Mouse (Mus musculus): ENCODE data around the gene Olfr1170. TPM values are rescaled to one million over a fixed set of nuclear protein-coding genes. Genes with fewer than 3 reads are reported as not detected.

The Olfr1170 gene
- not detected for polyA plus RNA-seq (2012; fragmentation: generic; extraction: Trizol)

GRCm38 (mm10) chr2:88228234-88228633, at the start of gene Olfr1170:
Olfr1170 (minus strand) TSS chr2:88228334.
- Histone ChIP-seq H3K79me2 (ENCODE audit: control insufficient read depth, insufficient read depth) (no peaks in the 10 kb centered on the region), H3K4me3 (no peak within 1 kb of the TSS), H3K27me3 (ENCODE audit: control insufficient read depth, insufficient read depth, insufficient read length) (no peaks in the 10 kb centered on the region), H3ac (ENCODE audit: control insufficient read depth, insufficient read length) (no peak within 1 kb of the TSS), H3K4me2 (ENCODE audit: low read depth) (no peak within 1 kb of the TSS), H3K36me3 (ENCODE audit: control insufficient read depth, insufficient read depth) (no peaks in the 10 kb centered on the region)
- TF ChIP-seq MAX (IDR thresholded peaks at IDR 0.05; ENCODE audit: low read depth) (no peak), CEBPB (IDR thresholded peaks at IDR 0.05; ENCODE audit: insufficient read depth, poor library complexity, severe bottlenecking) (no peak), SRF (IDR thresholded peaks at IDR 0.05; ENCODE audit: control insufficient read depth, insufficient read length, low read depth) (no peak), USF1 (IDR thresholded peaks at IDR 0.05; ENCODE audit: low read depth) (no peak), TCF12 (IDR thresholded peaks at IDR 0.05; ENCODE audit: insufficient read depth, poor library complexity, severe bottlenecking) (no peak), REST (IDR thresholded peaks at IDR 0.05; ENCODE audit: insufficient read depth, insufficient read length) (no peak), MYOD1 (IDR thresholded peaks at IDR 0.05; ENCODE audit: control insufficient read depth in 1 of 3, insufficient read length in 2 of 3, low read depth in 2 of 3) (no peak), POLR2A (IDR thresholded peaks at IDR 0.05; ENCODE audit: insufficient read length, low read depth) (no peak), E2F4 (IDR thresholded peaks at IDR 0.05; ENCODE audit: insufficient read depth) (no peak), TCF3 (IDR thresholded peaks at IDR 0.05; ENCODE audit: insufficient read length, low read depth) (no peak), MYOG (IDR thresholded peaks at IDR 0.05; ENCODE audit: control insufficient read depth in 1 of 3, insufficient read depth in 1 of 3, insufficient read length in 2 of 3, low read depth in 2 of 3) (no peak), POLR2AphosphoS2 (IDR thresholded peaks at IDR 0.05; ENCODE audit: insufficient read length, low read depth) (no peak)

GRCm38 (mm10) chr2:88220784-88221183, 7.3 kb downstream of the Olfr1170 start:
- Histone ChIP-seq H3K27me3 (ENCODE audit: control insufficient read depth, insufficient read depth, insufficient read length) (no peaks in the 10 kb centered on the region), H3K4me3 (no peak overlapping the region), H3K36me3 (ENCODE audit: control insufficient read depth, insufficient read depth) (no peaks in the 10 kb centered on the region), H3K4me2 (ENCODE audit: low read depth) (no peak overlapping the region), H3K79me2 (ENCODE audit: control insufficient read depth, insufficient read depth) (no peaks in the 10 kb centered on the region), H3ac (ENCODE audit: control insufficient read depth, insufficient read length) (no peak overlapping the region)
- TF ChIP-seq MYOG (IDR thresholded peaks at IDR 0.05; ENCODE audit: control insufficient read depth in 1 of 3, insufficient read depth in 1 of 3, insufficient read length in 2 of 3, low read depth in 2 of 3) (no peak), POLR2A (IDR thresholded peaks at IDR 0.05; ENCODE audit: insufficient read length, low read depth) (no peak), CEBPB (IDR thresholded peaks at IDR 0.05; ENCODE audit: insufficient read depth, poor library complexity, severe bottlenecking) (no peak), SRF (IDR thresholded peaks at IDR 0.05; ENCODE audit: control insufficient read depth, insufficient read length, low read depth) (no peak), USF1 (IDR thresholded peaks at IDR 0.05; ENCODE audit: low read depth) (no peak), POLR2AphosphoS2 (IDR thresholded peaks at IDR 0.05; ENCODE audit: insufficient read length, low read depth) (no peak), E2F4 (IDR thresholded peaks at IDR 0.05; ENCODE audit: insufficient read depth) (no peak), REST (IDR thresholded peaks at IDR 0.05; ENCODE audit: insufficient read depth, insufficient read length) (no peak), MAX (IDR thresholded peaks at IDR 0.05; ENCODE audit: low read depth) (no peak), TCF3 (IDR thresholded peaks at IDR 0.05; ENCODE audit: insufficient read length, low read depth) (no peak)

- no peak within 1 kb of the TSS for H3K4me3 ChIP-seq
- no peaks in the 10 kb centered on the region for H3K27me3 ChIP-seq (ENCODE audit: control insufficient read depth, insufficient read depth, insufficient read length)
- H3K79me2 ChIP-seq (ENCODE audit: control insufficient read depth, insufficient read depth) = no peaks in the 10 kb centered on the region
- H3ac ChIP-seq (ENCODE audit: control insufficient read depth, insufficient read length) = no peak within 1 kb of the TSS
- no peaks in the 10 kb centered on the region for H3K36me3 ChIP-seq (ENCODE audit: control insufficient read depth, insufficient read depth)
- H3K4me2 ChIP-seq (ENCODE audit: low read depth) = no peak within 1 kb of the TSS
- no peak for TF ChIP-seq TCF3 (IDR thresholded peaks at IDR 0.05; ENCODE audit: insufficient read length, low read depth)
- TF ChIP-seq POLR2AphosphoS2 (IDR thresholded peaks at IDR 0.05; ENCODE audit: insufficient read length, low read depth) = no peak
- no peak for TF ChIP-seq TCF12 (IDR thresholded peaks at IDR 0.05; ENCODE audit: insufficient read depth, poor library complexity, severe bottlenecking)
- no peak for TF ChIP-seq REST (IDR thresholded peaks at IDR 0.05; ENCODE audit: insufficient read depth, insufficient read length)
- no peak for TF ChIP-seq MAX (IDR thresholded peaks at IDR 0.05; ENCODE audit: low read depth)
- TF ChIP-seq USF1 (IDR thresholded peaks at IDR 0.05; ENCODE audit: low read depth) = no peak
- no peak for TF ChIP-seq MYOD1 (IDR thresholded peaks at IDR 0.05; ENCODE audit: control insufficient read depth in 1 of 3, insufficient read length in 2 of 3, low read depth in 2 of 3)
- TF ChIP-seq CEBPB (IDR thresholded peaks at IDR 0.05; ENCODE audit: insufficient read depth, poor library complexity, severe bottlenecking) = no peak
- no peak for TF ChIP-seq SRF (IDR thresholded peaks at IDR 0.05; ENCODE audit: control insufficient read depth, insufficient read length, low read depth)
- TF ChIP-seq POLR2A (IDR thresholded peaks at IDR 0.05; ENCODE audit: insufficient read length, low read depth) = no peak
- TF ChIP-seq E2F4 (IDR thresholded peaks at IDR 0.05; ENCODE audit: insufficient read depth) = no peak
- TF ChIP-seq MYOG (IDR thresholded peaks at IDR 0.05; ENCODE audit: control insufficient read depth in 1 of 3, insufficient read depth in 1 of 3, insufficient read length in 2 of 3, low read depth in 2 of 3) = no peak
These were observed 46.6 kb downstream of the Olfr1170 start, which contains the start of gene Olfr1168 for GRCm38 (mm10) chr2:88181580-88181979. Olfr1168 (plus strand) TSS chr2:88181880.

Other genes starting within 250 kb of the Olfr1170 start
- gene Olfr1158, start 238.2 kb downstream of the Olfr1170 start, polyA plus RNA-seq (2012; fragmentation: generic; extraction: Trizol) = not detected
- not detected for gene Olfr1160, start 220.1 kb downstream of the Olfr1170 start, polyA plus RNA-seq (2012; fragmentation: generic; extraction: Trizol)
- gene Olfr1161, start 205.6 kb downstream of the Olfr1170 start, polyA plus RNA-seq (2012; fragmentation: generic; extraction: Trizol) = not detected
- gene Olfr73, start 190.6 kb downstream of the Olfr1170 start, polyA plus RNA-seq (2012; fragmentation: generic; extraction: Trizol) = not detected
- not detected for gene Olfr1162, start 177.2 kb downstream of the Olfr1170 start, polyA plus RNA-seq (2012; fragmentation: generic; extraction: Trizol)
- gene Olfr1163, start 156.5 kb downstream of the Olfr1170 start, polyA plus RNA-seq (2012; fragmentation: generic; extraction: Trizol) = not detected
- gene Olfr1164, start 134.4 kb downstream of the Olfr1170 start, polyA plus RNA-seq (2012; fragmentation: generic; extraction: Trizol) = not detected
- gene Olfr1166, start 100.1 kb downstream of the Olfr1170 start, polyA plus RNA-seq (2012; fragmentation: generic; extraction: Trizol) = not detected
- not detected for gene Olfr1167, start 73.1 kb downstream of the Olfr1170 start, polyA plus RNA-seq (2012; fragmentation: generic; extraction: Trizol)
- not detected for gene Olfr1168, start 46.5 kb downstream of the Olfr1170 start, polyA plus RNA-seq (2012; fragmentation: generic; extraction: Trizol)
- gene Olfr1173, start 51.5 kb upstream of the Olfr1170 start, polyA plus RNA-seq (2012; fragmentation: generic; extraction: Trizol) = not detected
- not detected for gene Olfr1174-ps, start 86.8 kb upstream of the Olfr1170 start, polyA plus RNA-seq (2012; fragmentation: generic; extraction: Trizol)
- gene Olfr1175-ps, start 98.9 kb upstream of the Olfr1170 start, polyA plus RNA-seq (2012; fragmentation: generic; extraction: Trizol) = not detected
- not detected for gene Olfr1176, start 108.4 kb upstream of the Olfr1170 start, polyA plus RNA-seq (2012; fragmentation: generic; extraction: Trizol)
- not detected for gene Olfr1177-ps, start 118.2 kb upstream of the Olfr1170 start, polyA plus RNA-seq (2012; fragmentation: generic; extraction: Trizol)
- not detected for gene Olfr1178, start 158.7 kb upstream of the Olfr1170 start, polyA plus RNA-seq (2012; fragmentation: generic; extraction: Trizol)
- gene Olfr1179, start 178.1 kb upstream of the Olfr1170 start, polyA plus RNA-seq (2012; fragmentation: generic; extraction: Trizol) = not detected
- not detected for gene Olfr1180, start 190.8 kb upstream of the Olfr1170 start, polyA plus RNA-seq (2012; fragmentation: generic; extraction: Trizol)
- gene Olfr1181, start 197.8 kb upstream of the Olfr1170 start, polyA plus RNA-seq (2012; fragmentation: generic; extraction: Trizol) = not detected
- not detected for gene Gm13757, start 220.8 kb upstream of the Olfr1170 start, polyA plus RNA-seq (2012; fragmentation: generic; extraction: Trizol)
- gene Olfr1183, start 226.5 kb upstream of the Olfr1170 start, polyA plus RNA-seq (2012; fragmentation: generic; extraction: Trizol) = not detected